Mouse (Mus musculus): ENCODE measurements around the gene Ccdc93.

The Ccdc93 gene

DNA sequence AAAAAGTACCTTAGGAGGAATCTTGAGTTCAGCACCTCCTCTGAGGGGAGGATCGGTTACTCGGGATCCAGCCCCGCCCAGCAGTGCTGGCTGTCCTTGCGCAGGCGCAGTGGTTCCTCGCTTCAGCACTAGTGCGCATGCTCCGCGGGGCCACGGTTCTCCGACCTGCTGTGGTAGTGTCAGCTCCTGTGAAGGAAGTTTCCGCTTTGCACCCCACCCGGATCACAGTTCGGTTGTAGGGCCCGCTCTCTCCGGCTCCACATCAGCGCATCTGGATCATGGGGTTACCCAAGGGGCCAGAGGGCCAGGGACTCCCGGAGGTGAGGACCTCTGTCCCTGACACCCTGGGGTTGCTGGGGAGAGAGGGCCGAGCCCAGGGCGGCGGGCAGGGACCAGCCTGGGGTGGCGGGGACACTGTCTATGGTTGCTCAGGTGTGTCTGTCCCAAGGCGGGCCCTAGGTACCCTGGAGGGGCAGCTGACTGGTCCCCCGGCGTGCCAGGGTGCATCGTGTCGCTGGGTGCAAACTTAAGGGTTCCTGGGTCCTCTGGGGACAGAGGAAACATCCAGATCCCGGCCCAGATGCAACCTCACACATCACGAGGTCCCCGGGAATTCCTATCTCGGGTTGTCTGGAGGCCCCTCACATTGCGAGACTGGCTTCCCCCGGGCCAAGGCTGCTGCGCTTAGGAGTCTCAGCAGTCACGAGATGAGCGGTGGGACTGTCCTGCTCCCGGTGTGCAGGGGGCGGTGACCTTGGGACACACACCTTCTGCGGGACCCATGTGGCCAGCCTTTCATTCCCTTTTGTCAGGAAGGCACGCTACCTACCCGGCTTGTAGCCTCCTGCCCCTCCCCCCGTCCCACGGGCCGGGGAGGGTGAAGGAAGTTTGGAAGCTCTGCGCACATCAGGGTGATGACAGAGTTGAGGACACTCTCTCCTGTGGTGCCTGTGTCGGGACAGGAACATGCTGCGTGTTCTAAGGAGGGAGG is at the start of gene Ccdc93:
TSS of gene Ccdc93 (plus strand) at position 112 of the 991 bp plus-strand sequence.
- in situ Hi-C loops (cut with MboI, MseI) = loop anchor here (5.0 kb wide), 1 partner anchor 136 kb away; the partner anchor contains the start of gene Ddx18

DNA sequence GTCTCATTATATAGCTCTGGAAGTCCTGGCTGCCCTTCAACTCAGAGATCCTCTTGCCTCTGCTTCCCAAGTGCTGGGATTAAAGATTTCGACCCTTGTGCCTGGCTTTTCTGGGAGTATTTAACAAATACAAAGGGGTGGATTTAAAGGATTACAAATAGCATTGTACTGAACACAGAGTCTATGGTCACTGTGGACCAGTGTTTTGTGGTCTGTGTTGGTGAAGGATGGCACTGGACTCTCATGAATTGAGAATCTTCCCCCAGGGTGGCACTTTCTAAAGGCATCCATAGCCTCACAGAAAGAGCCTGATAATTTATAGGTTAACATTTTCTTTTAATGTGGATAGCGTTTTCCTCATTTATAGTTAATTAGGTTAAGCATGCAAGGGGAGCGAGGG is 49.3 kb upstream of the Ccdc93 start:
- in situ Hi-C loops (cut with MboI, MseI) = no loop called here

DNA sequence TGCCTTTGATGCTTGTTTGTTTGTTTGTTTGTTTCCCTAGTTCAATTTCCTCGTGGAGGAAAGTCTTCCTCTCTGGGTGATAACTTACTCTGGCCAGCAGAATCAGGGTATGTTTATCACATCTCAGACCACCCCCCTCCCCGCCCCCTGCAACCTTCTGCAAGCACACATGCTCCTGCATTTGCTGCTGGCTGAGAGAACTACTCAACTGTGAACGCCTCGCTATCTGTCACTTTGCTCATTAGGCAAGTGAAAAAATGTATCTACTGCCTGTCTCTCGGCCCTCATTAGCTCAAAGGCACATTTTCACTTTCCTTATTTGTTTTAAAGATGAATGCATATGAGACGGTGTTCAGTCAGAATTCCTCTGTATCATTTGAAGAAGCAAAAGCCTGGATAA is 42.5 kb upstream of the Ccdc93 start:
- in situ Hi-C loops (cut with MboI, MseI) = no loop called here

DNA sequence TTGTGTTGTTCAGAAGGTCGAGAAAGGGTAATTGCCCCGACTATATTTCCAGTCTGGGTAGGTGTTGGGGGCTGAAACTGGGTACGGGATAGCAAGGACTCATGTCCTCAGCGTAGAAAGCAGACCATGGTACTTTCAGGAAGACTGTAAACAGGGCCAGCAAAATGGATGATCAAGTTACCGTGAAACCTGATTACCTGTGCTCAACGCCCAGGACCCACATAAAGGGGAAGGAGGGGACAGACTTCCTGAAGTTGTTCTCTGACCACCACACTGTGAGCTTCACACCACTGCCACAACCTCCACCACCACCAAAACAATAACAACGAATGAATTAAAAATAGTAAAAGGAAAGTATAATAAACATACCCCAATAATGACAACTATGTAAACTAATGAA is 42.1 kb upstream of the Ccdc93 start:
- in situ Hi-C loops (cut with MboI, MseI) = no loop called here

DNA sequence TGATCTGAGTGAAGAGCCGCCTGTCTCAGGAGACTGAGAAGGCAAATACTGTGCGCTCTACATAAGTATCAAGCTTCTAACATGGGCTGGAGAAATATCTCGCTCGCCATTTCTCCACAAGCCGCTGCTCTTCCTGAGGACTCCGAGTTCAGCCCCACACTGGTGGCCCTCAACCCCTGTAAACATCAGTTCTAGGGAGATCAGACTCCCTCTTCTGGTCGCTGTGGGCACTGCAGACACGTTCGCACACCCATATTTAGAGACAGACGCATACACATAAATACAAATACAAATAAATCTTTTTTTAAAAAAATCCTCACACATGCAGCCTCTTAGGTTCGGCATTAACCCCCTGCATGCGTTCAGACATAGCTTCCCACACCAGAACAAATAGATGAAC is 41.3 kb upstream of the Ccdc93 start:
- in situ Hi-C loops (cut with MboI, MseI) = no loop called here

DNA sequence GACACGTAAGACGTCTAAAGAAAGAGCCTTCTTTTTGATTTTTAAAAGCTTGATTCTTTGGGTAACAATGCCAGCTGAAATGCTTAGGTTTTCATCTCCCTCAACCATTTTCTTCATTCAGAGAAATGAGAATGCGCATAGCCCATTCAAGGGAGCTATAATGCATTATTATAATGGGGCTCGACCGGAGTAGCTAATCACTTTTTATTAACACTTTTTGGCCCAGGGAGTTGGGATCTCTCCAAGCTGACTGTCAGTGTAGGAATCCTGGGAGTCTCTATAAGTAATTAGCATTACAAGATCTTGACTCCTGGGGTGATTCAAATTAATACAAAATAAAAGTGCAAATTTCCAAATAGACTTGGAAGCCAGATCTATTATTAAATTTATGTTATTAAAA is 40.8 kb upstream of the Ccdc93 start:
- in situ Hi-C loops (cut with MboI, MseI) = no loop called here

DNA sequence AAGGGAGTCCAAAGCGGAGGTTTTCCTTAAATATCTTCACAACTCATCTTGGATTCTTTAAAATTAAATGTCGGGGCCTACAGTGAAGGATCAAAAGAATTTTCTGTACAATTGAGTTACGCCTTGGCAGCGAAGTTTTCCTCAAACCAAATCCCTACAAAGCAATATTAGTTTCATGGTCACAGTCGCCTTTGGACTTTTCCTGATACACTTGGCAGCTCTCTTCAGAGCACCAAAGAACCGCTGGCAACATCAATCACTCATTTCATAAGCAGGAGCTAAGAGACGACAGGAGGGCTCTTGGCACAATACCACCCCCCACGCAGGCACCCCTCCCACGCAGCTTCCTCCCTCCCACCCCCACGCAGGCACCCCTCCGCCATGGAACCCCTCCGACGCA is 40.4 kb upstream of the Ccdc93 start:
- in situ Hi-C loops (cut with MboI, MseI) = no loop called here

DNA sequence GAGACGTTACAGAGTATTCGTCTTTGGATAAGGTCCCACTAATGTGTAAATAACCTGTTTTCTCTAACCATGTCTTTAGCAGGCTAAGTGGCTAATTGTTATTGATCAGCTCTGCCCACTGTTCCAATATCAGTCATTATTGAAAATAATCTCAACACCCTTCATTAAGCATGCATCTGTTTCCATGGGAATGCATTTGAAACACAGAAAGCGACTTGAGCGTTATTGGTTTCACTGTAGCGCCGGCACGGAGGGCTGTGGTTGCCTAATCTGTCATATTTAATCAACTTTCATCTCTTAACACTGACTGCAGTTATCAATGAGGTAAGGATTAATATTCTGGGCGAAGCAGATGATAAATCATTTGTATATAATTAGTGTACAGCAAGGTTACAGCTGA is 40.0 kb upstream of the Ccdc93 start:
- in situ Hi-C loops (cut with MboI, MseI) = no loop called here

DNA sequence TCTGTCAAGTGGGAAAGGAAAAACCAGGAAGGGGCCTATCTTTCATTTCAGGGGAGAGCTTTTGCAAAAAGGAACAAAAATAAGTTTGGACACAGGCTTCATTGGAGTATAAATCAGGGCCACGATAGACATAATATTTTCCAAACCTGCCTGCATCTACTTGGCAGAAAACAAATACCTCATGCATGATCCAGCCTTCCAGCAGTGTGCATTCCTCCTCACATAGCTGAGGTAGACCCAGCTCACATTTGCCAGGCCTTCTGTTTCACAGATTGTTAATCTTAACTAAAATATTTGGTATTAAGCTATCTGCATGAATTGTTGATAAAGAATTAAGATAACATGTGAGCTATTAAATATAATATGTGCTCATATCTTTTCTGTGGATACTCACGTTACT is 37.7 kb upstream of the Ccdc93 start:
- in situ Hi-C loops (cut with MboI, MseI) = no loop called here

DNA sequence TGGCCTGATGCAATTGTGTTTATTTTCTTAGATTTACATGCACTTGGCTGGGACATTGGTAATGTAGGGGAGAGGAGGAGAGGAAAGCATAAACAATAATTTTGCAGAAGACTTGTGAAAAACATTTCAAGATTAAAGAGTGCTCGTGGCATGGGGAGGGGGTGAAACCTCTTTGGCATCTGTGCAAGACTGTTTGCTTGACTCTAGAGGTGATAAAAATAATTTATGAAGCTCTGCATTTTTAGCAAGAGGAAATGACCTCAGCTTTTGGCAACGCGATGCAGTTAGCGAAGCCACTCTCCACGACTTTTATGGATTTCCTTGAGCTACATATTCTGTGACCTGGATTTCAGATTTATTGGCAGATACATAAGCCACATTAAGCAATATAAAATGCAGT is 36.1 kb upstream of the Ccdc93 start:
- in situ Hi-C loops (cut with MboI, MseI) = no loop called here

DNA sequence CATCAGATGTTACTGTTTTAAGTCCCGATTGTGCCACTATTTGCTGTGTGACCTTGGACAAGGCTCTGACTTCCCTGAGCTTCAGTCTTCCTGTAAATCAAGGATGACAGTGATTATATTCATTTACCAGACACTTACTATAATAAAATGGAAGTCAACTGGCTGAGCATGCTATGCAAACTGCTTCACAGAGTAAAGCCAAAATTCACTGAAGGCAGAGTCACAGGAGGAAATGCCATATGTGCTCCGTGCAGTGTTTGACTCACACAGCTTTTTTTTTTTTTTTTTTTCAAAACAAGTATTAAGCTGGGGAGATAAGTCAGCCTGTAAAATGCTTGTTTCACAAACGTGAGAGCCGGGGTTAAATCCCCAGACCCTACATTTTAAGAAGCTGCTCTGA is 34.3 kb upstream of the Ccdc93 start:
- in situ Hi-C loops (cut with MboI, MseI) = no loop called here

DNA sequence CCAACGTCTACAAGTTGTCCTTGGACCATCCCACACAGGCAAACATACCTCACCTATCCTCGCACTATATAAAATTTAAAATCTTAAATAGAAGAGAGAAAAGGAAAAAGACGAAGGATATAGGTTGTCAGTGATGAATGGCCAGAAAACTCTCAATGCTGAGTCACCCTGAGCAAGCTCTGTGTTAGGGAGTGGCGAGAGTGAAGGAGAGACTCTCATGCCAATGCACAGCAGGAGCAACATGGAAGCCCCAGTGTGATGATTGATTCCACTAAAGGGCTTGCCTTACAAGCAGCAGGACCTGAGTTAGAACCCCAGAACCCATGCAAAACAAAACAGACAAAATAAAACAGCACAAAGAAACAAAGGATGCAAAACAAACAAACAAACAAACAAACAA is 32.6 kb upstream of the Ccdc93 start:
- in situ Hi-C loops (cut with MboI, MseI) = no loop called here

DNA sequence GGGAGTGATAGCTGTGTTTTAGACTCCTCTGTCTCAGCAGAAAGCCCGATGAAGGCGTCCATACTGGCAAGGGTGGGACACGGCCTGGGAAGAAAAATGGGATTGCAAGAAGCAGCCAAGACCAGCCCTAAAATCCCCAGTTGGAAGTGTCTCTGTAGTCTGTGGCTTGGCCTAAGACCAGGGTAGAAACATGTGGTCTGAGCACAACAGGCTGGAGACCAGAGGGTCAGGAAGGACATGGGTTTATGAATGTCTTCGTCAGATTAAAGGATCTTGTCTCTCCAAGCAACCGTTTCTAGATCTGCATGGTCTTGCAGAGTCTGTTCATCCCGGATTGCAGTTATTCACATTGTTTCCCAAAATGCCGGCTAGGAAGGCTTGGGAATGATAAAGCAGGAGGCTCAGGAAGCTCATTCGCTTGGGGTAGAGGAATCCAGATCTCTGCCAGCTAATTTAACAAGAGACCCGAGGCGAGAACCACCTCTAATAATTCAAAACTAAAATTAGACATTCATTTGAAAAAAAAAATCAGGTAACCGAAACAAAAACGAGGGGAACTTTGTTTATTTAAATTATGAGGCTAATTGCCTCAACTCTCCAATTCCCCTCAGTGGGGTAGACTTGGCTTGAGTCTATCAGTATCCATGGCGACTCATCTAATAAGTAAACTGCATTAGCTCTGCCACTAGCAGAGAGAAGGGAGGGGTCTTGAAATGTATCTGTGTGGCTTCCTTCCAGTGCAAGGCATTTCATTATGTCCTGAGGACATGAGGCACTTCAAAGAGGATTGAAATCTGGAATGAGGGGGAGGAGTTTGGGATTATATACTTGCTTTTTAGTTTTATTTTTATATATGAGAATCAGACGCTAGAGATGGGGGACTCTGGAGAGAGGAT is 31.6 kb upstream of the Ccdc93 start:
- in situ Hi-C loops (cut with MboI, MseI) = no loop called here

DNA sequence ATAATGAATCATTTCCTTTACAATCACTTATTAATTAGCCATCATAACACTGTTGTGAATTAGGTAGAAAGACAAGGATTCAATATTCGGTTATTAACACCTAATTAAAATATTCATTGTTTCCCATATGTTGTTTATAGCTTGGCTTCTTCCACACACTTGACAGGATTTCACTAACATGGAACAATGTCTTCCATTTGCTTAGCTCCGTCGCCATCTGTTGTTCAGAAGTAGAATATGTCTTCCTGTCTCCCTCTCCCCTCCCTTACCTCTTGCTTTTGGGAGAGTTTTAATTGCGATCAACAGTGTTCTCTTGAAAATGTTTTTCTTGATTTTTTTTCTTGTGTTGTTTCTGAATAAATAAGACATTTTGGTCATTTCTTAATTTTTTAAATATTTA is 30.6 kb upstream of the Ccdc93 start:
- in situ Hi-C loops (cut with MboI, MseI) = no loop called here

DNA sequence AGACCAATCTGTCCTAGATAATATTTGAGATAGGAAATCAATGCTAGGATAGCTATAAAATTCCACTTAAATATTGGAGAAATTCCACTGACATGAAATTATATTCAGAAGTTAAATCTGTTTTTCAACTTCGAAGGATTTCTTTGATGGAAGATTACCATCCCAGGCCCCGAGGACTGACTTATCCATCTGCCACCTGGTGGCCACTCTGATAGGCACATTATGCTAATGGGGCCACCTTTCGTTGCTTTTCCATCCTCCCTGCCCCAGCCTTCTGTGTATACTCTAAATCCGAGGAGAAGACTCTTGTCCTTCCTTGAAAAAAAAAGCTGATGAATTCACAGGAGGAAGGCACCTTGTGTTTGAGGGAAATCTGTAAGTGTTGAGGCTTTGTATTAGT is 11.8 kb upstream of the Ccdc93 start:
- in situ Hi-C loops (cut with MboI, MseI) = loop anchor here (10.0 kb wide), 2 partner anchors 174 to 834 kb away; no protein-coding TSS in a partner anchor

DNA sequence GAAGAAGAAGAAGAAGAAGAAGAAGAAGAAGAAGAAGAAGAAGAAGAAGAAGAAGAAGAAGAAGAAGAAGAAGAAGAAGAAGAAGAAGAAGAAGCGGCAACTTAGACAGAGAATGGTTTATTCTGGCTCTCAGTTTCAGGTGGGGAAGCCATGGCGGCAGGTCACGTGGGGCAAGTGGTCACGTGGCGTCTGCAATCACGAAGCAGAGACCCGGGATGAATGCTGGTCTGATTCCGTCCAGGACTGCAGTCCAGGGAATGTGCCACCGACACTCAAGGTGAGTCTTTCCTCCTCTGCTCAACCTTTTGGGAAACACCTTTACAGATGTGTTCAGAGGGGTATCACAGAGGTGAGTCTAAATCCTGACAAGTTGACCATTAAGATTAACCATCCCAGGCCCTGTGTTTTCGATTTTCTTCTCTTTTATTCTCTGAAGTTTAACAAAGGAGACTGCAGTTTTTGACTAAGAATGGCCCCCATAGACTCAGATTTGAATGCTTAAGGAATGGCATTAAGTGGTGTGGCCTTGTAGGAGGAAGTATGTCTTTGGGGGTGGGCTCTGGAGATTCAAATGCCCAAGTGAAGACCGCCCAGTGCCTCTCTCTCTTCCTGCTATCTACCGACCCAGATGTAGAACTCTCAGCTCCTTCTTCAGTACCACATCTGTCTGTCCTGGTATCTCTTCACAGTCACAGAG is 11.1 kb upstream of the Ccdc93 start:
- in situ Hi-C loops (cut with MboI, MseI) = loop anchor here (10.0 kb wide), 2 partner anchors 175 to 835 kb away; no protein-coding TSS in a partner anchor

DNA sequence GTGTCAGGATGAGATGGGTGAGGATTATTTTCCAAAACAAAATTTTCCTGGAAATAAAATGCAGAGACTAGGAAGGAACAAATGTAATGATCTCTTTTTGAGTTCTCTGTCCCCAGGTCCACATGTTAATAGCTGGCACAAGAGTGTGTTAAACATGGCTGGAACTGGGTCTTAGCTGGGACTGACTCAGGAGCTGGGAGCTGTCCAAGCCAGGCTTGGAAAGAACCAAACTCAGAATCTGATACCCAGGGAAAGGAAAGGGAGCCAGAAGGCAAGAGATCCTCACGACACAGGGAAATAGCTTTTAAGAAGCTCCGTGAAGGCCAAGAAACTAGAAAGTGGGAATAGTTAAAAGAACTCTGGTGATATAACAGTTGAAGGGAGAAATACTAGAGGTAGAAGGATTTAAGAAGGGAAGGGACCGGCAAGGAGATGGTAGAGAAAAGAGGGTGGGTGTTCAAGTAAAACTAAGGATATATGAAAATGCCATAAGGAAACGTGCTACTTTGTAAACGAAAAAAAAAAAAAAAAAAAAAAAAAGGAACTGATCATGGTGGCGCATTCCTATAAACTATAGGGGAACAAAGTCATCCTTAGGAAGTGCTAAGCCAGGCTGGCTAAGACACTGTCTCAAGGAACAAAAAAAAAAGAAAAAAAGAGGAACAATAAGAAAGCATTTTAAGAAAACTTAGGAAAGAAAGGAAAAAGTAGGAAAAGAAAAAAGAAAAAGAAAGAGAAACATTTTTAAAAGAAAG is 489 bp upstream of the Ccdc93 start:
- in situ Hi-C loops (cut with MboI, MseI) = loop anchor here (5.0 kb wide), 1 partner anchor 137 kb away; the partner anchor contains the start of gene Ddx18

DNA sequence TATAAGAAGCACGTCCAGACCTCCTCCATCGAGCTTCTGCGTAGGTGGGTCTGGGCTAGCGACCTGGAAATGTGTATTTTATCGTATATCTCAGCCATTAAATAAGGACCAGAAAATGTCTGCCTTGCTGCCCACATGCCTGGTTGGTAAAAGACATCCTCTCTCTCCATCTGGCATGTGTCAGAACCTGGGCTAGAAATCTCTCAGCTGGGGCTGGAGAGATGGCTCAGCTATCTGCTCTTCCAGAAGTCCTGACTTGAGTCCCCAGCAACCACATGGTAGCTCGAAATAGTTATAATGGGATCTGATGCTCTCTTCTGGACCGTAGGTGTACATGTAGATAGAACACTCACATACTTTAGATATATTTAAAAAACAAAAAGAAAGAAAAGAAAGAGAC is 5.1 kb downstream of the Ccdc93 start:
- in situ Hi-C loops (cut with MboI, MseI) = no loop called here

DNA sequence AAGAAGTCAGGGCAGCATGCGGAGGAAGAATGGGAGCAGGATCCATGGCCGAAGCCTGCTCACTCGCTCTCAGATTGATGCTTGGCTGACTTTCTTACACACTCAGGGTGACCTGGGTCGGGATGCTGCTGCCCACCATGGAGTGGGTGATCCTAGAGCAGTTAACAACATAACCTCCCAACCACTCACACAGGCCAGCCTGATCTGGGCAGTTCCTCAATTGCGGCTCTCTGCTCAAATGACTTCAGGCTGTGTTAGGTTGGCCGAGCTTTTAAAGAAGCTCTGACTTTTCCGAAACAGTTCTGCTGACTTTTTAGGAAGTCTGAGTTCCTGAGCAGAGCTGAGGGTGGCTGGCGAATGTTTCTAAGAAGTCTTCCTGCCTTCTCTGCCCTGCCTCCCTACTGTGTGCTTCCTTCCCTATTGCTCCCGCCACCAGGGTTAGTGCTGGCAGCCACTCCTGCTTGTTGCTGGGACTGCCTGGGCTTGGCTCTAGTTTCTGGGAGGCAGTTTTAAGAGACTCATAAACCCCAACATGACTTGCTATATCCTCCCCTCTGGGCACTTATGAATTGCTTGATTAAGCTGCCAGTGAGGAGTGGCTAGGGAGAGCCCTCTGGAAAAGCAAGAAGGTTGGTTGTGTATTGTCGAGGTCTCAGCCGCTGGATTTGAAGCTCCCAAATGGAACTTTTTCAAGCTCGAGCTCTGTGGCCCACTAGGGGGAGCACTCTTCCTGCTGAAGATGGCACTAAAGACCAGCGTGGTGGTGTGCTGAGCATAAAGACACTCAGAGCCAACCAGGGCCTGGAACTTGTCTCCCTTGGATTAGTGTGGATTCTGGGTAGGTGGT is 9.9 kb downstream of the Ccdc93 start:
- in situ Hi-C loops (cut with MboI, MseI) = no loop called here

DNA sequence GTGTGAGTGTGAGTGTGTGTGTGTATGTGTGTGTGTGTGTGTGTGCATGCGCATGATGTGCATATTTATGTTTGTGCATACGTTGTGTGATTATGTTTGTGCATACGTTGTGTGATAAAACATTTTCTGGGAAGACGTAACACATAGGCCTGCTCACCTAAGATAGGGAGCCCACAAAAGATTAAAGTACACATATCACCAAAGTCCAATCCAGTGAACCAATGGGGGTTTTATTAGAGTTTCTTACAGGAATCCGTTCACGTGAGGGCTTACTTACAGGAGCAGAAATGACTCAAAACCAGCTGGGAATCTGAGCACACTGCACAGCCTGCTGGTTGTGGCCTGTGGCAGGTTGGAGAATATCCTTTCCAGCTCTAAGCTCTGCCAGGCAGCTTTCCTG is 13.3 kb downstream of the Ccdc93 start:
- in situ Hi-C loops (cut with MboI, MseI) = no loop called here
